In genomic region chr5:140221016-140221650, GRCm38 (mm10) we compare ENCODE assay signal across 8 mouse cellular contexts.
DNase-seq lines count a peak whose midpoint lies in the region.

No protein-coding gene starts in this region.

- peak; percentile 14 for DNase-seq in embryo, embryonic 11 days
- no peak for DNase-seq in embryo, embryonic 9.5 days (ENCODE audit: extremely low spot score)
- DNase-seq in right cerebral cortex, postnatal 4 days, result peak; percentile 14
- DNase-seq in right cerebral cortex, postnatal 36 days (ENCODE audit: low spot score in 2 of 2), result no peak
- DNase-seq in heart, postnatal 10 days, result peak; percentile 38 to 47
- DNase-seq in testis, postnatal 10 days (ENCODE audit: low spot score), result peak; percentile 73
- no peak for DNase-seq in frontal cortex, postnatal 14 days (ENCODE audit: low spot score in 2 of 2)
- no peak for DNase-seq in right cerebral cortex, postnatal 10 days (ENCODE audit: low spot score in 2 of 2)

- intact Hi-C loops in heart, postnatal 10 days (cut with DNase I), result no loop called here

Comparison
In these comparisons a context has a peak if more than half of its experiments do, and no peak if none do; other contexts are left out.
1. DNase-seq: peak in embryo, embryonic 11 days (single experiment), right cerebral cortex, postnatal 4 days (single experiment), heart, postnatal 10 days (2 of 2) and testis, postnatal 10 days (single experiment); none in embryo, embryonic 9.5 days (single experiment), right cerebral cortex, postnatal 36 days (0 of 2), frontal cortex, postnatal 14 days (0 of 2) and right cerebral cortex, postnatal 10 days (0 of 2).